Mouse (Mus musculus) layer of hippocampus, postnatal 25 days (tissue): ENCODE results near the gene Gm28051. TPM values are rescaled to one million over a fixed set of nuclear protein-coding genes. Genes with fewer than 3 reads are reported as not detected.

Source experiments
- DNase-seq, 2 experiments: peaks; one replicate each; pipeline ENCODE4 v3.0.0; 2022; ENCODE audit warnings: mixed read lengths in 2 of 2, low spot score in 1 of 2; ENCODE audit errors: extremely low spot score in 1 of 2
- total RNA-seq, 2 experiments: library from RNA; stranded (reverse); gene quantifications; 2 replicates each; pipeline ENCODE4 v1.2.3; 2021

The Gm28051 gene
- total RNA-seq, 2 experiments from 2014 or later: not detected

DNA sequence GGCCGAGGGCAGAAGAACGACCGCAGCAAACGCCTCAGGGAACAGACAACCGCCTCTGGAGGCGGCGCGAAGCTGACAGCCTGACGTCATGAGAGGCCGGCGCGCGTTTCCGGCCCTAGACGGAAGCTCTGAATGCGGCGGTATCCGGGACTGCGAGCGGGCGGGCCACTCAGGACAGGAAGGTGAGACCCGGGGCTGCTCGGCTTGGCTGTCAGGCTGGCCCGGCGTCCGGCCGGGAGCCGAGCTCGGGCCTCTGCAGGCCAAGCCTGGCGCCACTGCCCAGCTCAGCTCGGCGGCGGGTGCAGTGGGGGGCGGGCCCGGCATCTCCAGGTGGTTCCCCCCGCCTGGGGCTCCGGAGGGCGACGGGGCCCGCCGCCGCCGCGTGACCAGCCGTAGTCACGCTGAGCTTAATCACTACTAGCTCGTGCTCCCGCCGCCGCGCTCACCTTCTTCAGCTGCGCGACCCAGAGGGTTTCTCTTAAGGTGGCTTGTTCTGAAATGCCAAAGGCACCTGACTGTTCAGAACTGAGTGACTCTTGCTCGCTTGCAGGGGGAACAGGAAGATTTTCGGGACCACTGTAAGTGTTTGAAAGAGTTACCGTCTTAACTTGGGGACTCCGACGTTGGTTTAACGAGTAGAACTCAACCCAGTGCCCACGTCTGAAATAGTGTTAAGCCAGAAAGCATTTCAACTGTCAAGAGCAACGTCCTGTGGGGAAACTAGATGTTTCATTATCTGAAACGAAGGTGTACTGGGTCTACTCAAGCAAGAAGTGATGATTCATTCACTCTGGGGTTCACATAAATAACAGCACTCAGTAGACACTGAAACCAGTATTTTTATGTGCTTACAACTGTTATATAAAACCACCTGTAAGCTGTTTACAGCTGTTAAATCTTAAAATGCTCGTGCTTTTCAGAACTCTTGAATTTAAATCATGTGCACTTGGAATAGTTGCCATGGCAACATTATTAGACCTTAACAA, 13.7 kb downstream of the Gm28051 start, which contains the start of the genes Moap1 and Tmem251:
TSS of gene Moap1 (minus strand) at position 73 of the 986 bp plus-strand sequence.
TSS of gene Tmem251 (plus strand) at position 174 of the 986 bp plus-strand sequence.
- peak; percentile 79 to 87 for DNase-seq

DNA sequence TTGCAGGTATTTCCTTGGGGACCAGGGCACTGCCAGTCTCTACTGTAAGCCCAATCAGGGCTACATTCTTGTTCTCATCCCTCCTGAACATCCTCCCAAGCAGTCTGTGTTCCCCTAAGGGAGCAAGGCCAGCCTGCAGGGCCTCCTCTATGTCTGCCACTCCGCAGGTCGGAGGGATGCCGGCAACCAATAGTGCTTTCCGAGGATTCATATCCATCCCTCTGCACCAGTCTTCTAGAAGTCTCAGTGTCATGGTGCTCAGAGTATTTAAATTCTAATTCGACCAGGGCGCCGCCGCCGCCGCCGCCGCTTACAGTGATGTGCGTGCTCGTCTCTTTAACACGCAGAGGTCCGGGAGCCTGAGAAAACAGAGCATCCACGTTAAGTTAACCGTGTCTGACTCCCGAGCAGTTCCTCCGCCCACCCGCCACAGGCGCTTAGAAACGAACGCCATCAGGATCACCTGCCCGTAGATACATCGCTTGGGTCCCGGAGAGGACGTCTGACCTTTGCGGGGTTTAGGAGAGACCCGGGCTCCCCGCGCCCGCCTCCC, 14.5 kb downstream of the Gm28051 start:
- DNase-seq: no peak

DNA sequence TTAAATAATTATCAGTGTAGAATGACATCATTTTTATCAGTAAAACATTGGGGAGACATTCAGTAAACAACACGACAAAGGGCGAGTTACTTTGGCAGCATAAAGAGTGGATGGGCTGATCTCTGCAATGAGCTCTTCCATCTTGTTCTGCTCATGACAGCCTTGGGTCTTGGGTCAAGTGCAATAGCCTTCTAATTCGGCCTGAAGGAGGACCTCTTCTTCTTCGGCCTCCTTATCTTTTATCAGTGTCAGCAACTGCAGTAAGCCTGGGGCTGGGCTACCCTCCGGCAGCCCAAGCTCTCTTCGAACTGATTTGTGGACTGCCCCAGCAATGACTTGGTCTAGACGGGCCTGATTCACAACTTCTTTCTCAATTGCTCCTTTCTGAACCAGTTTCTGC, 15.5 kb downstream of the Gm28051 start:
- no peak for DNase-seq

- no peak for DNase-seq
These were observed 17.3 kb downstream of the Gm28051 start for GRCm38 (mm10) chr12:102740285-102740684.

GRCm38 (mm10) chr12:102739096-102739495, 18.5 kb downstream of the Gm28051 start:
- no peak for DNase-seq

DNA sequence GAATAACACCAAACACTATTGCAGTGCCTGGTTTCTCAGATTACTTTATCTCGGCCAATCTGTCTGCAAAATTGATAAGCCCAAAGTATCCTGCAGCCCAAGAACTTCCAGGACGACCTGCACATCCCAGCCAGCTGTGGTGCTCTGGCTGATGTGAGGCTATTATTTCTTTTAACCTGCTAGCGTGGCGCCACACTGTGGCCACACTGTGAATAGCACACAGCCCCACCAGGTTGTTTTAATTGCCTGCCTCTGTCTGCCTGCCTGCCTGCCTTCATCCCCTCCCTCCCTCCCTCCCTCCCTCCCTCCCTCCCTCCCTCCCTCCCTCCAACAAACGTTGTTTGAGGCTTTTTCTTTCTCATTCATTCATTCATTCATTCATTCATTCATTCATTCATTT, 24.2 kb downstream of the Gm28051 start:
- DNase-seq: peak in 1 of 2 experiments; percentile 48

DNA sequence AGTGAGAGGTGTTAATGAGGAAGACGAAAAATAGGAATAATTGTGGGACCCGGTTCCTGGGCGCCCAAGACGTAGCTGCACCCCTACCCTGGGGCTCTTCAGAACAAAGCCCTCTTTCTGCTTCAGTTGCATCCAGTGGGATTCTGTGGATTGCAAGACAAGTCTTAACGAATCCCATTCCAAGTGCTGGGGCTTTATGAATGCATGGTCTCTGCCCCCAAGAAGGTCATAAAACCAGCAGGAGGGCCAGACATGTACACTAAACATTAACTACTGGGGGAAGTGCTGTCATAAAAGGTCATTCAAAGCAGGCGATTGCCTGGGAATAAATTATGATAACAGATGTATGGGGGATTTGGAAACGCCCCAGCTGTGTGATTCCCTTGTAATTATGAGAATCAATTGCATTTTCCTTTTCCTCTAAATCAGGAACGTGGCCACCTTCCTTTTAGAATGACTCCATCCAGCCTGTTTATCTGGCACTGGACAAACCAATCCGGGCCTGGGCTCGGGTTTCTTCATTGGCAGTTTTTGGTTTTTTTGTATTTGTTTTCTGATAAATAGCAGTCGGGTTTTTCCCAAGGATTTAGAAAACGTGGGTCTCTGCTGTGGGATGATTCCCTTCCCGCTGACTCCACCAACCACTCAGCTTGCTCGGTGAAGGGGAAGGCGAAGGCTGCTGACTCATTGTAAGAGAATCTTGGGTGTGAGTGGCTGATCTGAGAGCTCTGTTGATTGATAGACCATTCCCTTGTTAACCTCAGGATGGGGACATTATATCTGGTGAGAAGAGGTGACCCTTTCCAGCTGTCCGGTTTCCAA, 26.6 kb downstream of the Gm28051 start:
- DNase-seq: peak in 1 of 2 experiments; percentile 33

DNA sequence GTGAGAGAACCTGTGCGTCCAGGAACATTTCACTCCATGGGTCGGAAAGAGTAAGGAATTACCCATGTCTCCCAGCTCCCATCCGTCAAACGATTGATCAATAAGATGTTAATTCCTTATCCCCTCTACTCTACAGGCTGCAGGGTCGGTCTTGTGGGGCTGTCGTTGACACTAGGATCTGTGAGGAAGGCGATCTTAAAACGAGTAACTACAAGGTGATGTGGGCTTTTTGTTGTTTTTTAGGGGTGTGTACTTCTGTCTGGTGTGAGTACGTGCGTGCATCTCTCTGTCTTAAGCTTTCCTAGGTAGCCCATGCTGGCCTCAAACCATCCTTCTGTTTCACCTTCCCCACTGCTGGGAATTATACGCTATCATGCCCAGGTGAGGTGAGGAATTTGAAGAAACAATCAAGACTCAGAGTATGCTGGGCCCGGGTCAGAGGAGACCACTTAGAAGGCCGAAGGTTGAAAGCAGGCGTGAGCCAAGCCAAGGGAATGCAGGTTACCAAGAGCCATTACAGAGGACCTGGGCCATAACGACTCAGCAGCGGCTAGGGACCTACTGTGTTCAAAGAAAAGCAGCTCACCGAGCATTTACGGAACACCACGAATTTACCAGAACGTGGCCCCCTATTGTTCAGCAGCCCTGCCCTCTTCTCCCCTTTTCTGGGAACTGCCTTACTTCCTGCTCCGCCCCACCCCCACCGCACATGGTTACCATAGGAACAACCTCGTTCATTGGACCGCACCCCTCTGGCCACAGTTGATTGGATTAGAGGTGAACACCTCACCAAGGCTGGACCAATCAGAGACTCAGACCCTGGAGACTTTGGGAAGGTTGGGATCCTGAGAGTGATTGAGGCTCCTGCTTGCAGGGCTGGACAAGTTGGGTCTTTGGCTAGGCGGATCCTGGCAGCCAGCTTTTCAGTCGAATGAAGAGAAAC, 27.4 kb downstream of the Gm28051 start:
- peak; percentile 44 to 62 for DNase-seq

GRCm38 (mm10) chr12:102725761-102726175, 31.8 kb downstream of the Gm28051 start:
- DNase-seq: no peak

DNA sequence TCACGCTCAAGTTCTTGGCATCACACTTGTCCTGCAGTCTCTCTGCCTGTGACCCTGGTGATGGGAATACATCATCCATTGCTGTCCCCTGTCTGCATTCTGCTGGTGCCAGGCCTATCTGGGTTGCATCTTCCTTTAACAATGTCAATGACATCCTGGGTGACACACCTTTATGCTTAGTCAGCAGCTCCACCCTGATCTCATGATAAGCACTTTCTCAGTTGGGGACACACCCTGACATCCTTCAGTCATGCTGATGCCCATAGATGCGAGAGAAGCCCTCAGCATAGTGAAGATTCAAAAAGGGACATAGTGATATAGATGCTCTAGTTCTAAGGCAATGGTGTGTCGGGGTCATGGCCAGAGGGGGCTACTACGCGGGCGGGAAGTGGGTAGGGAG, 32.4 kb downstream of the Gm28051 start:
- DNase-seq: no peak

DNA sequence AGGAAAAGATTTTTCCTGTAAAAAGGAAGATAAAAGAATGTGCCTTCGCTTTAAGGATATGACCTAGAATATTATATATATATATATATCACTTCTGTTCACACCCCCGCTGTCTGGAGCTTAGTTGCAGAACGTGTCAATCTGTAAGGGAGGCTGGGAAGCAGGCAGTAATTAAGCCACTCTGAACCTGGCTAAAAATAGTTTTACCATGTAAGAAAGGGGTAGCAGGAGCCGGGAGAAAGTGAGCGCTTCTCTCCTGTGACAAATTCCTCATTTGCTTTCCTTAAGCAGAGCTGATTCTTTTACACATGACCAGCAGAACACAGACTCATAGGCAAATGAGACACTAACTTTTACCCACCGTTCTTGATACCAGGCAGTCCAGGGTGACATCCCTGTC, 33.7 kb downstream of the Gm28051 start:
- DNase-seq: no peak

DNA sequence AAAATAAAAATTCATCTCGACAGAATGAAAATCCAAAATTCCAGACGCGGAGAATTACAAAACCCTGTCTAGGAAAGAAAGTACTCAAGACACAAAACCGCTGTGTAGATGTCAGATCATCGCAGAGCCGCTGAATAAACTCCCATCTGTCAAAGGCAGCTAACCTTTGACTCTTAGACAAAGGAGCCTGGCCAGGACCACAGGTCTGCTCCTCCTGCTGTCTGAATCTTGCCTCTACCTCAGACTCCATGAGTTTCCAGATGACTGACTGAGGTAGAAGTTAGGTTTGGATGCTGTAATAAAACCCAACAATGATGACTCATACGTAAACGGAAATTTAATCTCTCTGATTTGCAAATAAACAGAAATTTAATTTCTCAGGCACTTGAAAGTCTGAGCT, 34.6 kb downstream of the Gm28051 start:
- DNase-seq: no peak

GRCm38 (mm10) chr12:102722451-102722850, 35.1 kb downstream of the Gm28051 start:
- no peak for DNase-seq

DNA sequence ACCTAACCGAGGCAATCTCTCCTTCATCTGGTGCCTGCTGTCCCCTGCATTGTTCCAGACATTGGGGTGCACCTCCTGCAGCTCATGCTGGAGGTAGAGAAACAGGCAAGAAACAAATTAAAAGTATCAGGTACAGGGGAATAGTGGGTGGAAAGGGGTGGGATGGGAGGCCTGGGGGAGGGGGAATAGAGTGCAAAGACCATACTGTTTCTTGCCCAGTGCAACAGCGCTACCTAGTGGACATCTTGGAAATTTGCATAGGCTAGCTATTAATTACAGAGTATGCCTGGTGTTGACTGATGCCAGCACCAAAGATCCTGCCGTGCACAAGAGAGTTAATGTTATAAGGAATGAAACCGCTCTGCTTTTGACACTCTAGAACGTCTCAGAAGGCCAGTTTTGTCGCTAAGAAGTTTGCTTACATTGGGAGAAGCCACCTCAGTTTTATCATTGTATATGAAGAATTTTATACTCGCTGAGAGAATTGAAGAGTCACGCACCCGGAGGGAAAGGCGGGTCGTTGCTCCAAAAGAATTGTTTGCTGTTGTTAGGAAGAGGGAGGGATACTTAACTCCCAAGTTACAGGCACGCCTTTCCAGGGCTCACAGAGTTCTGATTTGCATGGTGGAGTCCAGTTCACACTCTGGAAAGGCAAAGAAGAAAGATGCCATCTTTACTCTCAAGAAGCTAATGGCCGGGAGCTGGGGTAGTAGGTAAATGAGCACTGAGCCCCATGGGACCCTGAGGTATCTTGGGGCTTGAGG, 37.8 kb downstream of the Gm28051 start:
- DNase-seq: peak in 1 of 2 experiments; percentile 59

GRCm38 (mm10) chr12:102714654-102715395, 42.7 kb downstream of the Gm28051 start:
- DNase-seq: no peak

DNA sequence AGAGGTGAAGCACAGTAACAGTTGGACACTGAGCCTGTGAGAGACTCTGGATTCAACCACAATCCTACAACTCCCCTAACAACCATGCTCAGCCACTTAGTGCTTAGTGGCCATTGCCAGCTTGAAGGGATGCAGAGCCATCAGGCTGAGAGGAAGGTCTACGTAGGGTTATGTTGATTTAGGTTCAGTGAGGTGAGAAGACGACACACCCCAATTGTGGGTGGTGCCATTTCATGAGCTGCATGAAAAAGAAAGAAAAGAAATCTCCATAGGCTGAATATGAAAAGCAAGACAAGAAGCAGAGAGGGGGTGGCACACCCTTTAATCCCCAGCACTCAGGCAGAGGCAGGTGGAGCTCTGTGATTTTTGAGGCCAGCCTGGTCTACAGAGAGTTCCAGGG, 43.4 kb downstream of the Gm28051 start:
- no peak for DNase-seq

DNA sequence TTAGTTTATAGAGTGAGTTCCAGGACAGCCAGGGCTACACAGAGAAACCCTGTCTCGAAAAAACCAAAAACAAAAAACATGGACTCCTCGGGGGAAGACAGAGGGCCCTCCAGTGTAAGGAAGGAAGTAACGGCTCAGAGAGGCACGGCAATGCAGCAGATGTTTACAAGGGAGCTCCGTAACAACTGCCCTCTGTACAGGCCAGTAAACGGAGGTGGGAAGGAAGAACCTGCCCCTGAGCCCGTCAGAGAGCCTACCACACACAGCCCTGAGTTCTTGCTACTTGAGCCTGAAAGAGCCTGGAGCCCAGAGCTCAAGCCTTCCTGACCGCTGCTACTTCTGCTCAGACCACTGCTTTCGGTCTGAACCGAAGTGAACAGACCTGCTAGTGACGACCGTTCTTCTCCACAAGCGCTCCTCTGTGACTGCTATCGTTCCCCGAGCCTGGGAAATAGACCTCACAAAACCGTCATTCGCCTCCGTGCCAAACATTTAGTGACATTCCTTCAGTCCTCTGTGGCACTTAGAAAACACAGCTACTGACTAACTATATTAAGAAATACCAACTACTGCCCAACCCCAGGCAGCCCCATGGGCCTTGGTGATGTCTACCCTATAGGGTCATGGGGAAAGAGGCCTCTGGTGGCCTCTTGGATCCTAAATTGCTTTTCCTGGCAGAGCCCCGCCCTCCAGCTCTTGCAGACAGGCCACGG, 44.3 kb downstream of the Gm28051 start:
- no peak for DNase-seq
